Mouse (Mus musculus): ENCODE data around the gene Pnpla6. TPM values are rescaled to one million over a fixed set of nuclear protein-coding genes. Genes with fewer than 3 reads are reported as not detected.

The Pnpla6 gene
- polyA plus RNA-seq, 1 experiment from 2014 or later: 29.6 TPM

DNA sequence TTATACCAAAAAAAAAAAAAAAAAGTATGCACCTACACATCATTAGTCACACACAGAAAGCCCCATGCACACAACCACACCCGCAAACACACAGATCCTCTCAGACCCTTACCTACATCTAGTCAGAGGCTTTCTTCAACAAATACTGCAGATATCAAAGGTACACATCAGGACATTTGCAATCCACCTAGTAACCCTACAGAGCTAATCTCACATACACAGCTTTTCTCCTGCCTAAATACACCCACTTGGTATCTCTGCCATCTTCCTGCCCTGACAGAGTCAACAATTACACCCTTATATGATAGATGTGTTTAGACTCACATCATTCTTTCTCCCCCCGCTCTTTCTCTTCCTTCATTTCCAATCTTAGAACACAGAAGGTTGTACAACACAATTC, 71.3 kb downstream of the Pnpla6 start:
- H3K27me3 ChIP-seq: peaks cover 14% of the 10 kb centered on the region
- no peak overlapping the region for H3K27ac ChIP-seq
- H3K36me3 ChIP-seq: no peaks in the 10 kb centered on the region
- 95% methylated on average over 2 of the region's 2 CpGs for WGBS
- no peak overlapping the region for H3K9ac ChIP-seq
- no peaks in the 10 kb centered on the region for H3K9me3 ChIP-seq
- H3K4me1 ChIP-seq: peaks cover 4% of the 10 kb centered on the region; the same call in 1 of the 2 replicates
- no peak for ATAC-seq (ENCODE audit: insufficient number of reproducible peaks, insufficient read depth, low FRiP score, low TSS enrichment)
- H3K4me2 ChIP-seq (replicated peaks): no peak overlapping the region
- H3K4me3 ChIP-seq: no peak overlapping the region

DNA sequence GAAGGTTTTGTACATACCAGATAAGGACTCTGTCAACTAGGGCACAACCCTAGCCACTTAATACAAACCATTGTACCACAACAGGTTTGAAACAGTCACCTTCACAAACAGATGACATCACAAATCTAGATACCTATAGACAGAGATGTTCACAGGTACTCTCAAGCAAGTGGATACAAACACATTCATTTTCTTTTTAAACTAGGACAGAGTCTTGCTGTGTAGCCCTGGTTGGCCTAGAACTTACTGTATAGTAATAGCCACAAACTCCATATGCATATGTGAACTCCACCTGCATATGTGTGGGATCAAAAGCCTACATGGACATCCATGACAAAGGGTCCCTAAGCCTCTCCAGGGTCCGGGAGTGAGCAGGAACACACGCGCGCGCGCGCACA, 71.8 kb downstream of the Pnpla6 start, which contains the start of gene Camsap3:
Gene Camsap3 (plus strand): TSS at position 301 of the 398 bp plus-strand sequence.
- Histone ChIP-seq H3K4me1 (peaks cover 4% of the 10 kb centered on the region; the same call in 1 of the 2 replicates), H3K4me2 (replicated peaks) (peak within 1 kb of the TSS; percentile 97), H3K9me3 (no peaks in the 10 kb centered on the region), H3K9ac (peak within 1 kb of the TSS; percentile 72), H3K27me3 (peaks cover 14% of the 10 kb centered on the region), H3K4me3 (peak within 1 kb of the TSS; percentile 72), H3K27ac (peak within 1 kb of the TSS; percentile 67; the same call in 1 of the 2 replicates), H3K36me3 (no peaks in the 10 kb centered on the region)
- WGBS: 11% methylated on average over 7 of the region's 7 CpGs
- ATAC-seq (ENCODE audit: insufficient number of reproducible peaks, insufficient read depth, low FRiP score, low TSS enrichment): 0 out of 2 replicates have a peak, but pooled peaks have one; percentile 1

DNA sequence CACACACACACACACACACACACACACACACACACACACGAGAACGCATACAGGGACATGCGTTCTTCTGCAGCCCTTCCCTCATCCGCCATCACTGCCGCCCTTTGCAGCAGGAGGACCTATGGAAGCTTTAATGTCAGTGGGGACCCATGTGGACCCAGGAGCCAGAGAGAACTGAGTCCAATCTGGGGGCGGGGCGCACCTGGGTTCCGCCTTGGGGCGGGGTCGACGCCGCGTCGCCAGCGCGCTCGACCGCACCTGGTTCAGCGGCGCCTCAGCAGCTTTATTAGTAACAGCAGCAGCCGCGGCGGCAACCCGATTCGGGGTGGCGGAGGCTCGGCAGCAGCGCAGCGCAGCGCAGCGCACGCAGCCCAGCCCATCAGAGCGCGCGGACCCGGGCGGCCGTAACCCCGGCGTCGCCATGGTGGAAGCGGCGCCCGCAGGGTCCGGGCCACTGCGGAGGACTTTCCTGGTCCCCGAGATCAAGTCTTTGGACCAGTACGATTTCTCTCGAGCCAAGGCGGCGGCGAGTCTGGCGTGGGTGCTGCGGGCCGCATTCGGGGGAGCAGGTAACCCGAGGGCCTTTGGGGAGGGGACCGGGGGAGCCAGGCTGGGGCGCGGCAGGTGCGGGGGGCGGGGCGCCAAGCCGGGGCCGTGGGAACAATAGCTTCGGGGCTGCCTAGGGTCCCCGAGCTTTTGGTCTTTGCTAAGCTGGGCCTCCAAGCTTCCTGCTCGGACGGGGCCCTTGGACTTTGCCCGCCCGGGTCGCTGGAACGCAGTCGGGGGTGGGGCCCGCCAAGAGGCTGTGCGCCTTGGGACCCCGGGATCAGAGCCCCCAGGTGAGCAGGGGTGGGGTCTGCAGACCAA, 72.4 kb downstream of the Pnpla6 start:
- Histone ChIP-seq H3K9me3 (no peaks in the 10 kb centered on the region), H3K27ac (peak overlapping the region; percentile 67; the same call in 1 of the 2 replicates), H3K36me3 (no peaks in the 10 kb centered on the region), H3K4me1 (peaks cover 4% of the 10 kb centered on the region; the same call in 1 of the 2 replicates), H3K4me2 (replicated peaks) (peak overlapping the region; percentile 97), H3K4me3 (peak overlapping the region; percentile 72), H3K9ac (peak overlapping the region; percentile 72), H3K27me3 (peaks cover 14% of the 10 kb centered on the region)
- ATAC-seq (ENCODE audit: insufficient number of reproducible peaks, insufficient read depth, low FRiP score, low TSS enrichment): peak; percentile 73
- under 1% methylated on average over 77 of the region's 77 CpGs for WGBS

DNA sequence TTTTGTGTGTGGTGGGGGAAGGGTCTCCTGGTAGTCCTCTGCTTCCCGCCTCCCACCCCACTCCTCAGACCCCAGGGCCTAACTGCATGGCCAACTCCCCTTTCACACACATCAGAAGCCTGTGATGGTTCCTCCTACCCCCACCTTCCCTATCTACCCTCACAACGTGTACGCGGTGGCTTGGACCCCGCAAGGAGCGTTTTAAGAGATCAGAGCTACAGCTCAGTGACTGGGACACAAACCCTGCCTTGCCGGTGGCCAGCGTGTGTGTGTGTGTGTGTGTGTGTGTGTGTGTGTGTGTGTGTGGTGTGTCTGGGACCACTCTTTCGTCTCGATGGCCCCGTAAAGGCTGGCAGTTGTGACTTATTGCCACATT, 73.1 kb downstream of the Pnpla6 start:
- Histone ChIP-seq H3K9ac (peak overlapping the region; percentile 72), H3K27ac (no peak overlapping the region), H3K36me3 (no peaks in the 10 kb centered on the region), H3K4me2 (replicated peaks) (peak overlapping the region; percentile 97), H3K27me3 (peaks cover 14% of the 10 kb centered on the region), H3K4me1 (peaks cover 4% of the 10 kb centered on the region; the same call in 1 of the 2 replicates), H3K4me3 (peak overlapping the region; percentile 72), H3K9me3 (no peaks in the 10 kb centered on the region)
- 4% methylated on average over 11 of the region's 11 CpGs for WGBS
- ATAC-seq (ENCODE audit: insufficient number of reproducible peaks, insufficient read depth, low FRiP score, low TSS enrichment): peak; percentile 52; the same call in 1 of the 2 replicates

DNA sequence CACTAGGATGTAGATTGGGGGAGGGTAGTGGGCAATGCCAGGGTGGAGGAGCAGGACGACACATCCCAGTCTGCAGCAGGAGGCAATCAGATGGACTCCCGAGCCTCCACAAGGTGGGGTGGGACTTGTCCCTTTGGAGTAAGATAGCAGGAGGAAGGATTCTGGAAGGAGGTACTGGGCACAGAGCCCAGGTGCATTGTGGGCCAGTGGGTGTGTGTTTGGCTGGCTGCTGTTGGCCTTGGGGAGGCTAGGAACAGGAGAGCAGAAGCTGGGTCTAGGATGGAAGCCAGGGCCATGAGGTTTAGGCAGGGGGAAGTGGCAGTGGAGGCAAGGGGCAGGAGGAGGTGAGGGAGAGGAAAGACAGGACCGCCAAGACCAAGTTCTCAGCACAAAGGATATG, 78.3 kb downstream of the Pnpla6 start:
- WGBS: 67% methylated on average over 3 of the region's 3 CpGs
- ATAC-seq (ENCODE audit: insufficient number of reproducible peaks, insufficient read depth, low FRiP score, low TSS enrichment): no peak
- no peak overlapping the region for H3K4me2 ChIP-seq (replicated peaks)
- H3K27me3 ChIP-seq: no peaks in the 10 kb centered on the region
- H3K9ac ChIP-seq: no peak overlapping the region
- H3K4me3 ChIP-seq: no peak overlapping the region
- no peaks in the 10 kb centered on the region for H3K4me1 ChIP-seq
- no peaks in the 10 kb centered on the region for H3K36me3 ChIP-seq
- no peak overlapping the region for H3K27ac ChIP-seq
- H3K9me3 ChIP-seq: no peaks in the 10 kb centered on the region

Other genes with a start within 250 kb of the Pnpla6 start
- gene Insr, start 235.8 kb upstream of the Pnpla6 start, polyA plus RNA-seq (2016; fragmentation: Nextera tagmentation; extraction: Ambion mirVana): 38.1 and 39.6 TPM in 2 replicates
- gene A430078G23Rik, start 162.0 kb upstream of the Pnpla6 start, polyA plus RNA-seq (2016; fragmentation: Nextera tagmentation; extraction: Ambion mirVana): not detected in 2 replicates
- gene Arhgef18, start 122.4 kb upstream of the Pnpla6 start, polyA plus RNA-seq (2016; fragmentation: Nextera tagmentation; extraction: Ambion mirVana): 11.4 and 13.0 TPM in 2 replicates
- gene Pex11g, start 47.7 kb upstream of the Pnpla6 start, polyA plus RNA-seq (2016; fragmentation: Nextera tagmentation; extraction: Ambion mirVana): 5.0 and 6.1 TPM in 2 replicates
- gene Tex45, start 44.5 kb upstream of the Pnpla6 start, polyA plus RNA-seq (2016; fragmentation: Nextera tagmentation; extraction: Ambion mirVana): 0.10 TPM in 1 of 2 replicates, not detected in the other
- 66.4 and 67.9 TPM in 2 replicates for gene Zfp358, start 22.2 kb upstream of the Pnpla6 start, polyA plus RNA-seq (2016; fragmentation: Nextera tagmentation; extraction: Ambion mirVana)
- gene Mcoln1, start 14.9 kb upstream of the Pnpla6 start, polyA plus RNA-seq (2016; fragmentation: Nextera tagmentation; extraction: Ambion mirVana): 62.0 and 66.2 TPM in 2 replicates
- gene C330021F23Rik, start 52.6 kb downstream of the Pnpla6 start, polyA plus RNA-seq (2016; fragmentation: Nextera tagmentation; extraction: Ambion mirVana): 1.8 TPM in 2 replicates
- gene Camsap3, start 71.9 kb downstream of the Pnpla6 start, polyA plus RNA-seq (2016; fragmentation: Nextera tagmentation; extraction: Ambion mirVana): 9.1 and 10.0 TPM in 2 replicates
- gene Xab2, start 105.9 kb downstream of the Pnpla6 start, polyA plus RNA-seq (2016; fragmentation: Nextera tagmentation; extraction: Ambion mirVana): 65.1 and 66.7 TPM in 2 replicates
- gene Pet100, start 106.2 kb downstream of the Pnpla6 start, polyA plus RNA-seq (2016; fragmentation: Nextera tagmentation; extraction: Ambion mirVana): 103 and 110 TPM in 2 replicates
- 1.5 and 2.0 TPM in 2 replicates for gene Pcp2, start 110.2 kb downstream of the Pnpla6 start, polyA plus RNA-seq (2016; fragmentation: Nextera tagmentation; extraction: Ambion mirVana)
- gene Stxbp2, start 115.6 kb downstream of the Pnpla6 start, polyA plus RNA-seq (2016; fragmentation: Nextera tagmentation; extraction: Ambion mirVana): 27.4 and 28.8 TPM in 2 replicates
- gene Retn, start 140.4 kb downstream of the Pnpla6 start, polyA plus RNA-seq (2016; fragmentation: Nextera tagmentation; extraction: Ambion mirVana): 0.38 TPM in 1 of 2 replicates, not detected in the other
- gene Mcemp1, start 150.4 kb downstream of the Pnpla6 start, polyA plus RNA-seq (2016; fragmentation: Nextera tagmentation; extraction: Ambion mirVana): 0.10 and 0.20 TPM in 2 replicates
- gene Fcor, start 157.0 kb downstream of the Pnpla6 start, polyA plus RNA-seq (2016; fragmentation: Nextera tagmentation; extraction: Ambion mirVana): 11.5 and 16.5 TPM in 2 replicates
- gene Trappc5, start 160.9 kb downstream of the Pnpla6 start, polyA plus RNA-seq (2016; fragmentation: Nextera tagmentation; extraction: Ambion mirVana): 39.7 and 41.0 TPM in 2 replicates
- gene Fcer2a, start 178.8 kb downstream of the Pnpla6 start, polyA plus RNA-seq (2016; fragmentation: Nextera tagmentation; extraction: Ambion mirVana): 0.15 and 0.23 TPM in 2 replicates
- gene Clec4g, start 205.3 kb downstream of the Pnpla6 start, polyA plus RNA-seq (2016; fragmentation: Nextera tagmentation; extraction: Ambion mirVana): not detected in 2 replicates
- not detected in 2 replicates for gene Cd209a, start 233.6 kb downstream of the Pnpla6 start, polyA plus RNA-seq (2016; fragmentation: Nextera tagmentation; extraction: Ambion mirVana)